Mouse (Mus musculus) bone marrow, adult 2 months (tissue): ENCODE data around the gene Med12l. TPM values are rescaled to one million over a fixed set of nuclear protein-coding genes. Genes with fewer than 3 reads are reported as not detected.

Experiments
- H3K27ac ChIP-seq: fragments of 200-500 bp; 2 replicates; pipeline ENCODE4 v1.5.1; 2012; ENCODE audit warnings: low read depth, mild to moderate bottlenecking, control low read depth, inconsistent platforms, low read length; ENCODE audit not compliant: control insufficient read depth, poor library complexity, insufficient read depth
- H3K4me1 ChIP-seq: fragments of 200-500 bp; 2 replicates; pipeline ENCODE4 v1.6.1; 2011; ENCODE audit warnings: low read length; ENCODE audit not compliant: control insufficient read depth, insufficient read depth
- H3K4me3 ChIP-seq: fragments of 200-500 bp; replicated peaks from 2 replicates; pipeline ENCODE3; 2011; ENCODE audit warnings: mild to moderate bottlenecking, low read depth, low read length, control low read depth; ENCODE audit not compliant: control insufficient read depth
- CTCF ChIP-seq: fragments of 200-500 bp; IDR thresholded peaks from 2 replicates; pipeline ENCODE4 v1.5.1; 2011; ENCODE audit warnings: low read length, control low read depth; ENCODE audit not compliant: control insufficient read depth, insufficient read depth
- POLR2A ChIP-seq: fragments of 200-500 bp; IDR thresholded peaks from 2 replicates; pipeline ENCODE4 v1.6.1; 2011; ENCODE audit warnings: low read depth, mild to moderate bottlenecking, control low read depth, low read length, borderline replicate concordance; ENCODE audit not compliant: control insufficient read depth
- WGBS: fragments of 180-500 bp; shearing (Covaris S2); methylation state at CpG from one replicate; pipeline ENCODE4 v1.1.7; 2018; 5-methylcytosine and 5-hydroxymethylcytosine counted together
- polyA plus RNA-seq: library from polyadenylated mRNA; stranded (reverse); fragments of >200 nt; gene quantifications from 2 replicates; pipeline ENCODE4 v1.2.4, GENCODE M21; 2011; ENCODE audit warnings: low replicate concordance; ENCODE audit not compliant: missing spikeins, insufficient read depth, insufficient read length

The Med12l gene
- polyA plus RNA-seq, 1 experiment, result 6.5 TPM

DNA sequence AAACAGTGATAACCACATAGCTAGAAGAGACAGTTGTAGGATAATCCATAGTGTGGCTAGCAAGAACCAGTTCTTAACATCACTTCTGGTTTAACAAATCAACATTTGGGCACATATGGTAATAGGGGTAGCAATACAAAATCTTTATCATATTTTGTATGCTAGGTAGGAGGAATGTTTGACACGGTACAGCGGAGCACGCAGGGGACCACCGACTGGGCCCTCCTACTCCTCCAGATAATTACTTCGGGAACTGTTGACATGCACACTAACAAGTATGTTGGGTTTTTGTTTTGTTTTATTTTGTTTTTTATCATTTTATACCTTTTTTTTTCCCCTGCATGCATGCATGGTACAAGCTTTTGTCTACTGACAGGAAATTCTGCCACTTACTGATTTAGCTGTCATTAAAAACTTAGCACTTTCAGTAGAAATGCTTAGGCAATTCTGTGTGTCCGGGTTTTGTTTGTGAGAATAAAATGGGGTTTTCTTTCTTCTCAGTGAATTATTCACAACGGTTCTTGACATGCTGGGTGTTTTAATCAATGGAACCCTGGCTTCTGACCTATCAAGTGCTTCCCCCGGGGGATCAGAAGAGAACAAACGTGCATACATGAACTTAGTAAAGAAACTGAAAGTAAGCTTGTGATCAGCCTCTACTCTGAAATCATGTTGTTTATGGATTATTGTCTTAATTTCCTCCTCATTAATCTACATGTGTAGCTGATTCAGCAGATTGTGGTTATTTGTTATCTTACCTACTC lies 256.3 kb downstream of the Med12l start:
- WGBS, result 54% methylated on average over 9 of the region's 9 CpGs
- no peak for TF ChIP-seq POLR2A
- no peak for TF ChIP-seq CTCF
- Histone ChIP-seq H3K4me3 (no peak overlapping the region), H3K4me1 (peaks cover 9% of the 10 kb centered on the region), H3K27ac (no peak overlapping the region)

DNA sequence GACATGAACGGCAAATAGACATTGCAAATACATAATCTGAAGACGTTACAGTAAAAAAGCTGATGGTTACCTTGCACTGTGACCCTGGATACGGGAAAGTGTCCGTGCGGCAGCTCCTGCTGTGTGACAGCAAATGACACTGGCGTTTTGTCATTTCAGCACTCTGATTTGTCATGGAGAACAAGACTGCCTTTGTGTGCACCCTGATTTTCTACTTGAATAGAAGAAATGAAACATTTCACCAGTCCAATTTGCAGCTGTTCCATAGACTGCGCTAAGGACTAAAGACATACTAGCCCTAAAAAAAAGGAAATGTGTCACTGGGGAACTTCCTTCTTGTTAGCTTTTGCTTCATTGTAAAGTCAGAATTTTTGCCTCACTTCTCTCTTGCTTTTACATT lies 257.1 kb downstream of the Med12l start, which contains the start of gene P2ry12:
TSS of gene P2ry12 (minus strand) at position 168 of the 400 bp plus-strand sequence.
- Histone ChIP-seq H3K4me3 (peak within 1 kb of the TSS; percentile 15), H3K27ac (peak within 1 kb of the TSS; percentile 5; the same call in 1 of the 2 replicates), H3K4me1 (peaks cover 9% of the 10 kb centered on the region)
- no peak for TF ChIP-seq CTCF
- 58% methylated on average over 7 of the region's 7 CpGs for WGBS

DNA sequence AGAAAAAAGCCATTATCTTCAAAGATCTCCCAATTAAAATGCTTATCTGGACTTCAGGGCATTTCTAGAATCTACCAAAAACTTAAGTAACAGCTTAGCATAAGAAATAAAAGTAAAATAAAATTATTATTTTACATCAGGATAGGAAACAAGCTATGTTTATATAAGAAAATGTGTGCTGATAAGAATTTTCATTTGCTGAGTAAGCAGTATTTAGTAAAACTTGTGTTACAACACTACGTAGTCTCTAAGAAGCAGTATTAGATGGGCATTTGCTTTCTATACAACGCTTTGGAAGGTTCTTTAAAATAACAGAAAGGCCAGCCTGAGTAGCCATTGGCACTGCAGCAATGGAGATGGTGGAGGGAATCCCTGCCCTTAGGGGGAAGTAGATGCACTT lies 257.8 kb downstream of the Med12l start:
- H3K4me3 ChIP-seq, result no peak overlapping the region
- 81% methylated on average over 2 of the region's 2 CpGs for WGBS
- peak overlapping the region; percentile 5; the same call in 1 of the 2 replicates for H3K27ac ChIP-seq
- TF ChIP-seq POLR2A, result no peak
- peaks cover 9% of the 10 kb centered on the region for H3K4me1 ChIP-seq

DNA sequence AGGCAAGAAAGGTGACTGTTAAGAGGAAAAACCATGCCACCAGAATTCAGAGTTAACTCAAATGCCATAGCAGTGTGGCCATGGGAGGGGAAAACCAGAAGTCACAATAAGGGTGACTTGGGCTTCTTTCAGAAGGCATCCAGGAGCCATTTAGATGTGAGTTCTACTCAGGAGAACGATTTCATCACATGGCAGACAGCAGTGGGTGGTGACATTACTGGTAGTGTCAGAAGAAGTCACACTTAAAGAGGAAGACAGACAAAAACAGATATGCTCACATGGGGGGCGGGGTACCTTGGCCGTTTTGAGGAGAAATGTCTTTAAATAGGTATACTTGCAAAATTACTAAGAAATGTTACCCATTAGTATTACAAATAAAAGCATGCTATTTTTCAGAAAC lies 258.4 kb downstream of the Med12l start:
- WGBS, result 43% methylated on average over 3 of the region's 3 CpGs
- Histone ChIP-seq H3K27ac (peak overlapping the region; percentile 5; the same call in 1 of the 2 replicates), H3K4me1 (peaks cover 9% of the 10 kb centered on the region), H3K4me3 (no peak overlapping the region)
- TF ChIP-seq CTCF (no peak), POLR2A (no peak)

DNA sequence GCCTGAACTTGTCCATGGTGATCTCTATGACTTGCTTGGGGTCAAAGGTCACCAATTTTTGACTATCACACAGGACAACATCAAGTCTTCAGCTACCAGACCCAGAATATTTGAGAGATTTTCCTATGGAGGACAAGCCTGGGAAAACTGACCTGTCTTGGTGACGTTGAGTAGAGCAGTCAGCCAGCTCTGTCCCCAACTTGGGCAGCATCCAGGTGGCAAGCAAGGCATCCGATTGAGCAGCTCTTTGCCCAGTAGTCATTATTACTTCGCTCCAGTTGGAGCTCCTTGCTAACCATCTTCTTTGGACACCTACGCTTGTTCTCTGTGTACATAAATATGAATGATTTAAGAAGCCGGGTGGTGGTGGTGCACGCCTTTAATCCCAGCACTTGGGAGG lies 265.2 kb downstream of the Med12l start:
- Histone ChIP-seq H3K4me3 (no peak overlapping the region), H3K27ac (no peak overlapping the region), H3K4me1 (no peaks in the 10 kb centered on the region)
- TF ChIP-seq CTCF (no peak), POLR2A (no peak)
- 79% methylated on average over 6 of the region's 6 CpGs for WGBS

DNA sequence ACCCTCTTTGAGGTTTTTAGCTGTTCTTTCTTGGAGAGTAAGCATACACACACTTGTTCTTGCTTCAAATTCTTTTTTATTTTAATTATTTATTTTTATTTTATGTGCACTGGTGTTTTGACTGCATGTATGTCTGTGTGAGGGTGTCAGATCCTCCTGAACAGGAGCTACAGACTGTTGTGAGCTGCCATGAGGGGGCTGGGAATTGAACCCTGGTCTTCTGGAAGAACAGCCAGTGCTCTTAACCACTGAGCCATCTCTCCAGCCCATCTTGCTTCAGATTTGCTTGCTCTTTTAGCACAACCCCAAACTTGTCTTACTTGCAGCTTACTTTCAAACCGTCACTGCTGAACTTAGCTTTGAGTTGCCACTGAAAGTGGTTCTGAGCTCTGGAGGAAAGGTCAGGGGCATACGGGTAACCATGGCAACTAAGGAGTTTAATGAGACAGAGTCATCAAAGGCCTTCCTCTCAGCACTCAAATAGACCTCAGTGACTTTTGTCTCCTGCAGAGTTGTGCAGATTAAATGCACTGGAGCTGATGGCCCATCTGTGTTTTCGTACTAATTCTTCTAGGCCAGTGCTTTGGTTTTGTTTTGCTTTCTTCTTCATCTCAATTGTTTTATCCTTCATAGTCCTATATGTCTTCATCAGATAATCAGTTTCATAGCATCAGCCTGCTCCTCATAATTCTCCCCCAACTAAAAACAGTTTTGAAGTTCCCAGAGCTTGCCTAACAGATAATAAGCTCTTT lies 272.1 kb downstream of the Med12l start:
- Histone ChIP-seq H3K4me3 (no peak overlapping the region), H3K4me1 (no peaks in the 10 kb centered on the region), H3K27ac (no peak overlapping the region)
- no peak for TF ChIP-seq POLR2A
- no peak for TF ChIP-seq CTCF
- 83% methylated on average over 3 of the region's 3 CpGs for WGBS

DNA sequence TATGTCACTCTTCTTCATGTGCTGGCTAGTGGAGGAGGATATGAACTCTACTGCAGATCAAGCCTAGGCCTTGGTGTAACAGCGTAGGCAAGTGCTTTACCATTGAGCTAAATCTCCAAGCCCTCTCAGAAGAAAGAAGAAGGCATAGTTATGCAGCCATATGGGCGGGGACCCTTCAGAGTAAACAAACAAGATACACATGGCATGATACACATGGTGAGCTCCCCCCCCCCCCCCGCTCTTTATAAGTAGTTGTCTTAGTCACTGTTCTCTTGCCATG lies 272.6 kb downstream of the Med12l start:
- WGBS, result 81% methylated on average over 3 of the region's 3 CpGs
- Histone ChIP-seq H3K27ac (no peak overlapping the region), H3K4me1 (no peaks in the 10 kb centered on the region), H3K4me3 (no peak overlapping the region)
- TF ChIP-seq POLR2A (no peak), CTCF (no peak)

DNA sequence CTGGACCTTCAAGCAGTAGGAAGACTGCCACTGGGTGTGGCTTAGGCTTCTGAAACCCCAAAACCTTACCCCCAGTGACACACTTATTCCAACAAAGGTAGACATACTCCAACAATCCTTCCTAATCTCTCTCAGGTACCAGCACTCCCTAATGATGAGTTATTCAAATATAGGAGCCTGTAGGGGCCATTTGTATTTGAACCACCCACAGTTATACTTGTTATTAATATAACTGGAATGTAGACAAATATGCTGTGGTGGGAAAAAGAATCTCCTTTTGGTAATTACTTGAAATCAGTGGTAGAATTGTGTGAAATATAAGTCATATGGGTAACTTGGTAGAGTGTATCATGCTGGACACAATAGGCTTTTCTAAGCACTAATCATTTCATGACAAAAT lies 273.0 kb downstream of the Med12l start:
- H3K4me3 ChIP-seq, result no peak overlapping the region
- H3K4me1 ChIP-seq, result no peaks in the 10 kb centered on the region
- no peak overlapping the region for H3K27ac ChIP-seq
- TF ChIP-seq POLR2A (no peak), CTCF (no peak)

DNA sequence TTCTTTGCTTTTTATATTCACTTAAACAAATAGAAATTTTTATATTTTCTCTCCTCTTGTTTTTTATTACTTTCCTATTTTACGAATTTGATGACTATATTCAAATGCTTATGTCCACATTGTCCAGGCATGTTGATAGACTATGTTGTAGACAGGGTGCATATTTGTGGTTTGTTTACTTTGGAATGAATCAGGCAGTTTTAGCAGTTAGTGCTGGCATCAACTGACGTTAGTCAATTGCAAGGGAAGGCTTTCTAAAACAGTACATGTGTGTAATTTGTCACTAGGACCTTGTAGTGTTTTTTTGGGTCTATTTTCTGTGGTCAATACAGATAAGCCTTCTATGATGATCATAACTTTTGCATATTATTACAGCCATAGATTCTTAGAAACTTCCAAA lies 284.9 kb downstream of the Med12l start:
- WGBS, result 76% methylated on average over 2 of the region's 2 CpGs

More for the DNA sequence above, 284.9 kb downstream of the Med12l start:
- Histone ChIP-seq H3K4me1 (no peaks in the 10 kb centered on the region), H3K27ac (no peak overlapping the region), H3K4me3 (no peak overlapping the region)
- TF ChIP-seq CTCF (no peak), POLR2A (no peak)
